Mouse (Mus musculus) subcutaneous adipose tissue, adult 2 months (tissue): ENCODE results near the gene Casp14. TPM values are rescaled to one million over a fixed set of nuclear protein-coding genes. Genes with fewer than 3 reads are reported as not detected.

Experiments
- polyA plus RNA-seq: library from polyadenylated mRNA; depleted of rRNA; stranded (reverse); fragments of >200 nt; gene quantifications from 2 replicates; pipeline ENCODE4 v1.2.3, GENCODE M21; 2012; ENCODE audit warnings: low replicate concordance; rRNA removed

Casp14 gene
- 0.17 TPM in 1 of 2 replicates, not detected in the other for polyA plus RNA-seq

DNA sequence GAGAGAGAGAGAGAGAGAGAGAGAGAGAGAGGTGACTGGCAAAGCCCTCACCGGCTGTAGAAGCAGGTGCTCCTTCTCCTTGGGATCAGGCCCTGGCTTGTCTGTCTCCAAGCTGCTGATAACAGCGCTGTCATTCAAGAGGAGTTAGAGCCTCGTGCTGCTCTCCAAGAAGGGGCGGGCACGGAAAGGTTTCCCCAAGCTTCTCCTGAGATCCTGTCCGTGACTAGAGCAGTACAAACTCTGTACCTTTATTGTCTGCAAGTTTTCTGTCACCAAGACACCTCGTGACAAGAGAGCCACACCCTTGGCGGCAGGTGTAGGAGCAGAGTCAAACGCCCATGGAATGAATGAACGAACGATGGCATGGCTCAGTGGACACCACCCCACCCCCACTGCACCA is at the start of gene Casp14:
TSS of gene Casp14 (minus strand) at position 239 of the 400 bp plus-strand sequence.

DNA sequence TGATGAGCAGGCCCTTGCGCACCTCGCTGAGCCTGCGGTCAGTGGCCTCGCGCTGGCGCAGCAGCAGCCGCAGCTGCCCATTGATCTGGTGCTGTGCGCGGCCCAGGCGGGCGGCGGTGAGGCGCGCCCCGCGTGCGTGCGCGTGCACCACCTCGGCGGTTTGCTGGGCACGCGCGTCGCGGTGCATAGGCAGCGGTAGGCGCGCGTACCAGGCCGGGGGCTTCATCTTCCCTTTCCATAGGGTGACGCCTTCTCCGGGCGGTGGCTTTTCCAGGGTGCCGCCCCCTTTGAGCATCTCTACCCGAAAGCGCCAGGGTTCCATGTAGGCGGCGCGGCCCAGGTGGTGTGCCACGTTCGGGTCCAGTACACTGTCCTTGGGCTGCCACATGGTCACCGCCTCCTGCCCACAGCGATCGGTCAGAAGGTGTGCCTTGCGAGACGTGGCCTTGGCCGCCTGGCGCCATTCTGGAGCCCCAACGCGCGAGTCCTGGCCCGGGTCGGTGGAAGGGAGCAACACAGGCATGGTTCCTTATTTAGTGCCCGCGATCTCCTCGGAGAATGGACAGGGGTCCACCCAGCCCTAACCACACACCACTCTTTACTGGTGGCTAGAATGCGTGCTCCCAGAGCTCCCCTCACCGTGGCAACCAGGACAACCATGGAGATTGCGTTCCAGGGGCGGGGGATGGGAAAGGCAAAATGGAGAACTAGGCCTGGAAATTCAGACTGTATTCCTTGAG is 34.5 kb upstream of the Casp14 start, which contains the start of gene Ccdc105:
TSS of gene Ccdc105 (minus strand) at position 614 of the 740 bp plus-strand sequence.

Other genes with a start within 250 kb of the Casp14 start
- gene Olfr1358, start 200.9 kb downstream of the Casp14 start, polyA plus RNA-seq, result 0.76 TPM in 1 of 2 replicates, not detected in the other
- gene Ilvbl, start 143.9 kb downstream of the Casp14 start, polyA plus RNA-seq, result 32.1 and 63.2 TPM in 2 replicates
- 50.6 and 51.1 TPM in 2 replicates for gene Syde1, start 126.3 kb downstream of the Casp14 start, polyA plus RNA-seq
- gene Olfr1357, start 100.2 kb downstream of the Casp14 start, polyA plus RNA-seq, result not detected in 2 replicates
- not detected in 2 replicates for gene Ccdc105, start 34.8 kb upstream of the Casp14 start, polyA plus RNA-seq
- gene Slc1a6, start 62.2 kb upstream of the Casp14 start, polyA plus RNA-seq, result 0.29 and 1.5 TPM in 2 replicates
- not detected in 2 replicates for gene Olfr1356, start 133.9 kb upstream of the Casp14 start, polyA plus RNA-seq
- gene Olfr1355, start 157.2 kb upstream of the Casp14 start, polyA plus RNA-seq, result not detected in 2 replicates
- gene Olfr1354, start 194.9 kb upstream of the Casp14 start, polyA plus RNA-seq, result not detected in 2 replicates
- not detected in 2 replicates for gene Olfr8, start 232.3 kb upstream of the Casp14 start, polyA plus RNA-seq
- gene Olfr1353, start 245.0 kb upstream of the Casp14 start, polyA plus RNA-seq, result not detected in 2 replicates